Mouse (Mus musculus): ENCODE data around the gene Sec22b.

- TF ChIP-seq POLR2A (IDR thresholded peaks at IDR 0.05; ENCODE audit: insufficient read depth, low read depth, low read length) (no peak), CTCF (IDR thresholded peaks at IDR 0.05; ENCODE audit: insufficient read depth, low read depth, low read length) (no peak)
Observed at GRCm38 (mm10) chr3:97876259-97876658, 24.7 kb upstream of the Sec22b start.
